Mouse (Mus musculus) cerebellum, adult 2 months (tissue): Measurements from ENCODE around the gene Ankrd55. TPM values are rescaled to one million over a fixed set of nuclear protein-coding genes. Genes with fewer than 3 reads are reported as not detected.

ENCODE experiments used
- DNase-seq, 2 experiments: peaks; one replicate each; pipeline ENCODE4 v3.0.0; 2021
- H3K27ac ChIP-seq: fragments of 200-500 bp; 2 replicates; pipeline ENCODE4 v1.5.1; 2012; ENCODE audit warnings: low read length, control low read depth, inconsistent platforms; ENCODE audit not compliant: insufficient read depth
- H3K27me3 ChIP-seq: fragments of 200-500 bp; 2 replicates; pipeline ENCODE4 v1.6.1; 2012; ENCODE audit warnings: inconsistent platforms, mild to moderate bottlenecking, low read length, moderate library complexity; ENCODE audit not compliant: control insufficient read depth, insufficient read depth
- H3K4me1 ChIP-seq: fragments of 200-500 bp; 2 replicates; pipeline ENCODE4 v1.6.1; 2011; ENCODE audit warnings: low read length; ENCODE audit not compliant: control insufficient read depth, insufficient read depth
- H3K4me3 ChIP-seq: fragments of 200-500 bp; replicated peaks from 2 replicates; pipeline ENCODE3; 2011; ENCODE audit warnings: mild to moderate bottlenecking, low read depth, low read length, control low read depth; ENCODE audit not compliant: insufficient read depth
- CTCF ChIP-seq: fragments of 200-500 bp; IDR thresholded peaks from 2 replicates; pipeline ENCODE4 v1.5.1; 2011; ENCODE audit warnings: low read depth, mild to moderate bottlenecking, control low read depth, low read length, moderate library complexity, borderline replicate concordance; ENCODE audit not compliant: insufficient read depth
- POLR2A ChIP-seq: fragments of 200-500 bp; IDR thresholded peaks from 2 replicates; pipeline ENCODE4 v1.6.1; 2011; ENCODE audit warnings: low read length, control low read depth, borderline replicate concordance; ENCODE audit not compliant: insufficient read depth
- WGBS: fragments of 180-500 bp; shearing (Covaris S2); methylation state at CpG from one replicate; pipeline ENCODE4 v1.1.7; 2018; 5-methylcytosine and 5-hydroxymethylcytosine counted together
- polyA plus RNA-seq: library from polyadenylated mRNA; depleted of rRNA; stranded (reverse); fragments of >200 nt; gene quantifications from 2 replicates; pipeline ENCODE4 v1.2.3, GENCODE M21; 2012

Gene Ankrd55
- polyA plus RNA-seq, 1 experiment = 15.2 TPM

- Histone ChIP-seq H3K4me3 (no peak overlapping the region), H3K4me1 (no peaks in the 10 kb centered on the region), H3K27me3 (no peaks in the 10 kb centered on the region), H3K27ac (no peak overlapping the region)
- no peak for DNase-seq
- 69% methylated on average over 5 of the region's 5 CpGs for WGBS
- TF ChIP-seq CTCF (no peak), POLR2A (no peak)
Observed at GRCm38 (mm10) chr13:112412824-112413223, 124.6 kb downstream of the Ankrd55 start.

DNA sequence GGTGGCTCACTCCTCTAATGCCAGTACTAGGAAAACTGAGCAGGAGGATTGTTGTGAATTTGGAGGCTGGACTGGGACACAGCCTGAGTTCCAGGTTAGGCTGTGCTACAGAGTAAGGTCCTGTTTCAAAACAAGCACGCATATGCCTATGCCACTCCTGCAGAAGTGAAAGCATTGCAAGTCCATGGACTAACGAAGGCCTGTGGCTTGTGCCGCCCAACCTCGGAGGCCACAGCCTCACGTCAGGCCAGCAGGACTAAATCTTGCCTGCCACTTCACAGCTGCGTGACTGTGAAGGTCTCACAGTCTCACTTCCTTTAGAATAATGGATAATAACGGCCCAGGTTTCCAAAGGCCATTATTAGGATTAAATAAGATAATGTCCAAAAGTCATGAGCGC lies 125.4 kb downstream of the Ankrd55 start:
- H3K27ac ChIP-seq = no peak overlapping the region
- no peaks in the 10 kb centered on the region for H3K4me1 ChIP-seq
- no peaks in the 10 kb centered on the region for H3K27me3 ChIP-seq
- no peak for TF ChIP-seq POLR2A
- no peak for TF ChIP-seq CTCF
- no peak overlapping the region for H3K4me3 ChIP-seq
- no peak for DNase-seq
- 91% methylated on average over 8 of the region's 8 CpGs for WGBS

GRCm38 (mm10) chr13:112415896-112416295 lies 127.6 kb downstream of the Ankrd55 start:
- TF ChIP-seq CTCF (no peak), POLR2A (no peak)
- WGBS = 65% methylated on average over 6 of the region's 6 CpGs
- H3K27ac ChIP-seq = no peak overlapping the region

GRCm38 (mm10) chr13:112416410-112417162 lies 128.3 kb downstream of the Ankrd55 start:
- Histone ChIP-seq H3K4me1 (no peaks in the 10 kb centered on the region), H3K27me3 (no peaks in the 10 kb centered on the region), H3K27ac (no peak overlapping the region), H3K4me3 (no peak overlapping the region)
- TF ChIP-seq POLR2A (no peak), CTCF (no peak)
- 27% methylated on average over 8 of the region's 8 CpGs for WGBS
- no peak for DNase-seq

More at GRCm38 (mm10) chr13:112415896-112416295, 127.6 kb downstream of the Ankrd55 start:
- H3K4me3 ChIP-seq = no peak overlapping the region
- H3K4me1 ChIP-seq = no peaks in the 10 kb centered on the region
- no peak for DNase-seq
- no peaks in the 10 kb centered on the region for H3K27me3 ChIP-seq

DNA sequence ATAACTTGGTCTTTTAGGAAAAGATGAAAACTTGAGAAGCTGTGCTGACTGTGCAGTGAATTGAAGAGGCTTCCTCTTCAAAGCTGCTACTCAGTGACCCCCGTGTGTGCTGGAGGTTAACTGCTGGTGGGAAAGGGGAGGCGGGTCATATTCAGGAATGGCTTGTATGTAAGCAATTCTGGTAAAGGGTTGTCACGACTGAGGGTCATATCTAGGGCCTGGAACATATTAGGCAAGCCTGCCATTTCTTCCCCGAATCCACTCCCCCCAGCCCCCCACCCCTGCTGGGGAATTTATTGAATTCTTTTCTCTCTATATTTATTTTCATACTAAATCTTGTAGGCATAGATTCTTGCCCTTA lies 128.9 kb downstream of the Ankrd55 start:
- Histone ChIP-seq H3K27ac (no peak overlapping the region), H3K4me1 (no peaks in the 10 kb centered on the region), H3K4me3 (no peak overlapping the region), H3K27me3 (no peaks in the 10 kb centered on the region)
- no peak for TF ChIP-seq POLR2A
- no peak for TF ChIP-seq CTCF
- 48% methylated on average over 4 of the region's 4 CpGs for WGBS
- no peak for DNase-seq

DNA sequence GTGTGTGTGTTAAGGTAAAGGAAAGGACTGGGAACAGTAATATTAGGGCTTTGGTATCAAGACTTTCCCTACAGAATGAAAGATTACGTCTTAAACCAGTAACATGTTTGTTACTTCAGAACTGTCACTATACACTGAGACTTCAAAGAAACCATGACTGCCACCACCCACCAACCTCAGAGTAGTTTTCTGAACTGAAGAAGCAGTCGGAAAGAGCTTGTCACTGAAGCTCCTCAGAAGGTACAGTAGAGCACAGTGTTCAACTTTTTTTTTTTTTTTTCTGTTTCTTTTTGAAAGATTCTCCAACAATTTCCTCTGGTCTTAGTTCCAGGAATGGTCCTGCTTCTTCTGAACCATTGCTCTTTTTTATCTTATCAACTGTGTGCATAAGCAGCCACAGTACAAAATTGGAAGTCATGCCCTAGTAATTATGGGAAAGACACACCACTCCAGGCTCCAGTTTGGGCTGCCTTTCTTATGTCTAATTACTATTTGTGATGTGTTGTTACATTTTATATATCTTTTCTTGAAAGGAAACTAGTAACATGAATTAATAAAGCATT lies 129.7 kb downstream of the Ankrd55 start:
- DNase-seq = no peak
- TF ChIP-seq POLR2A (no peak), CTCF (no peak)
- 83% methylated on average over 2 of the region's 2 CpGs for WGBS

GRCm38 (mm10) chr13:112418595-112418994 lies 130.3 kb downstream of the Ankrd55 start:
- Histone ChIP-seq H3K4me1 (no peaks in the 10 kb centered on the region), H3K27me3 (no peaks in the 10 kb centered on the region), H3K4me3 (no peak overlapping the region), H3K27ac (no peak overlapping the region)
- no peak for DNase-seq
- TF ChIP-seq POLR2A = no peak
- TF ChIP-seq CTCF = no peak
- 90% methylated on average over 4 of the region's 4 CpGs for WGBS

More for the DNA sequence above, 129.7 kb downstream of the Ankrd55 start:
- no peaks in the 10 kb centered on the region for H3K27me3 ChIP-seq
- no peaks in the 10 kb centered on the region for H3K4me1 ChIP-seq
- no peak overlapping the region for H3K4me3 ChIP-seq
- H3K27ac ChIP-seq = no peak overlapping the region

DNA sequence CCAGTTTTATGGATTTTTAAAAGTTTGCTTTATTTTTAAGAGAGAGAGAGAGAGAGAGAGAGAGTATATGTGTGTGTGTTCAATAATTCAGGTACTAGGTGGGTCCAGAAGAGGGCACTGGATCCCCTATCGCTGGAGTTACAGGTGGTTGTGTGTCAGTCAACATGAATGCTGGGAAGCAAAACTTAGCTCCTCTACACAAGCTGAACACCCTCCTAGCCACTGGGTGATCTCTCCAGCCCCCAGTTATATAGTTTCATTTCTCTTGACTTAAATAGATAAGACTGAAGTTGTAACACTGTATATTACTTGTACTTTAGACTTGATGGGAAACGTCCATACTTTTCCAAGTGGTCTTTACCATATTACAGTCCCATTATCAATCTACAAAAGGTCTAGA lies 136.0 kb downstream of the Ankrd55 start:
- no peaks in the 10 kb centered on the region for H3K27me3 ChIP-seq
- DNase-seq = no peak
- 95% methylated on average over 2 of the region's 2 CpGs for WGBS
- TF ChIP-seq POLR2A = no peak
- no peak for TF ChIP-seq CTCF
- H3K4me3 ChIP-seq = no peak overlapping the region
- H3K4me1 ChIP-seq = no peaks in the 10 kb centered on the region
- no peak overlapping the region for H3K27ac ChIP-seq
